Mouse (Mus musculus): ENCODE results near the gene Rag2.

Gene Rag2

GRCm38 (mm10) chr2:101624011-101624410 lies 507 bp upstream of the Rag2 start:
- no peak for DNase-seq (ENCODE audit: low read depth, low spot score)

- DNase-seq (ENCODE audit: low read depth, low spot score), result no peak
These were observed 2.7 kb downstream of the Rag2 start for GRCm38 (mm10) chr2:101627227-101627626.

GRCm38 (mm10) chr2:101628297-101629236 lies 4.0 kb downstream of the Rag2 start:
- DNase-seq (ENCODE audit: low read depth, low spot score), result peak; percentile 68

GRCm38 (mm10) chr2:101638979-101639839 lies 14.7 kb downstream of the Rag2 start:
- DNase-seq (ENCODE audit: low read depth, low spot score), result no peak

- no peak for DNase-seq (ENCODE audit: low read depth, low spot score)
These were observed 15.4 kb downstream of the Rag2 start for GRCm38 (mm10) chr2:101639840-101640350.

- DNase-seq (ENCODE audit: low read depth, low spot score), result no peak
These were observed 21.3 kb downstream of the Rag2 start for GRCm38 (mm10) chr2:101645841-101646240.

GRCm38 (mm10) chr2:101648361-101648760 lies 23.8 kb downstream of the Rag2 start:
- no peak for DNase-seq (ENCODE audit: low read depth, low spot score)

GRCm38 (mm10) chr2:101649114-101649671 lies 24.7 kb downstream of the Rag2 start, which contains the start of the genes Rag1 and B230118H07Rik:
Gene Rag1 (minus strand): TSS chr2:101649501.
Gene B230118H07Rik (minus strand): TSS chr2:101649532.
- DNase-seq (ENCODE audit: low read depth, low spot score), result no peak

GRCm38 (mm10) chr2:101650446-101650845 lies 25.9 kb downstream of the Rag2 start:
- no peak for DNase-seq (ENCODE audit: low read depth, low spot score)

- DNase-seq (ENCODE audit: low read depth, low spot score), result no peak
These were observed 27.8 kb downstream of the Rag2 start for GRCm38 (mm10) chr2:101652204-101652920.

- peak; percentile 53 for DNase-seq (ENCODE audit: low read depth, low spot score)
These were observed 28.5 kb downstream of the Rag2 start for GRCm38 (mm10) chr2:101652921-101653597.

GRCm38 (mm10) chr2:101660536-101660935 lies 36.0 kb downstream of the Rag2 start:
- DNase-seq (ENCODE audit: low read depth, low spot score), result no peak

GRCm38 (mm10) chr2:101665058-101665702 lies 40.7 kb downstream of the Rag2 start:
- DNase-seq (ENCODE audit: low read depth, low spot score), result peak; percentile 58

GRCm38 (mm10) chr2:101665703-101666092 lies 41.2 kb downstream of the Rag2 start:
- DNase-seq (ENCODE audit: low read depth, low spot score), result no peak

GRCm38 (mm10) chr2:101668751-101669150 lies 44.2 kb downstream of the Rag2 start:
- no peak for DNase-seq (ENCODE audit: low read depth, low spot score)

- no peak for DNase-seq (ENCODE audit: low read depth, low spot score)
These were observed 49.0 kb downstream of the Rag2 start for GRCm38 (mm10) chr2:101673547-101673946.

- DNase-seq (ENCODE audit: low read depth, low spot score), result peak; percentile 87
These were observed 53.9 kb downstream of the Rag2 start, which contains the start of gene Traf6 for GRCm38 (mm10) chr2:101678236-101679021. Gene Traf6 (plus strand): TSS chr2:101678429.

- peak; percentile 54 for DNase-seq (ENCODE audit: low read depth, low spot score)
These were observed 54.8 kb downstream of the Rag2 start for GRCm38 (mm10) chr2:101679164-101679784.

All from CD4-positive helper T cell, adult 2 months (primary cell).